ENCODE assay signal across 8 mouse cellular contexts in genomic region chr17:6619271-6619670, GRCm38 (mm10). TPM values are rescaled to one million over a fixed set of nuclear protein-coding genes. Genes with fewer than 3 reads are reported as not detected.
DNase-seq lines count a peak whose midpoint lies in the region; ATAC-seq and TF ChIP-seq lines count a peak whose summit lies in the region.
"Not testable (repeated sequence)": the region's sequence is repeated elsewhere in the genome, so short reads cannot be mapped to it uniquely, and the experiment has no call there.
"Had no signal": no experiment of that assay in that cellular context is flagged by ENCODE, and none has a peak within 500 bp of the region (broad histone marks: within the 10 kb centered on the region; RNA-seq: fewer than 3 reads in every experiment).

No protein-coding gene starts in this region.

- not testable (repeated sequence) for TF ChIP-seq EP300 in lung, postnatal 0 days (IDR thresholded peaks at IDR 0.05)

- not testable (repeated sequence) for H3K4me2 ChIP-seq in lung, postnatal 0 days (replicated peaks; ENCODE audit: low read depth, low read length)

- not testable (repeated sequence) for H3K9me3 ChIP-seq in lung, postnatal 0 days (ENCODE audit: low read length)

- H3K27ac ChIP-seq in cerebellum, adult 2 months (ENCODE audit: insufficient read depth, low read length); lung, postnatal 0 days (ENCODE audit: low read length): not testable (repeated sequence)

- H3K4me1 ChIP-seq in cerebellum, adult 2 months (ENCODE audit: control insufficient read depth, insufficient read depth, low read length); lung, postnatal 0 days (ENCODE audit: insufficient read depth, low read depth, low read length): not testable (repeated sequence)

- ATAC-seq in lung, postnatal 0 days = not testable (repeated sequence)

- H3K4me3 ChIP-seq in cerebellum, adult 2 months (replicated peaks; ENCODE audit: insufficient read depth, low read depth, low read length); lung, postnatal 0 days (ENCODE audit: low read depth, low read length): not testable (repeated sequence)

- H3K9ac ChIP-seq in lung, postnatal 0 days (replicated peaks; ENCODE audit: low read depth) = not testable (repeated sequence)

- TF ChIP-seq CTCF in cerebellum, adult 2 months (IDR thresholded peaks at IDR 0.05; ENCODE audit: borderline replicate concordance, insufficient read depth, low read depth, low read length); lung, postnatal 0 days (IDR thresholded peaks at IDR 0.05): not testable (repeated sequence)

- H3K36me3 ChIP-seq in lung, postnatal 0 days (ENCODE audit: insufficient read depth, low read length) = not testable (repeated sequence)

- not testable (repeated sequence) for H3K27me3 ChIP-seq in cerebellum, adult 2 months (ENCODE audit: control insufficient read depth, insufficient read depth, low read length); lung, postnatal 0 days (replicated peaks; ENCODE audit: insufficient read depth, low read length)

- DNase-seq in cerebellum, adult 2 months = peak; percentile 39 to 43
- DNase-seq in cerebellum, postnatal 14 days = peak; percentile 27 to 41
- peak; percentile 2 for DNase-seq in embryo, embryonic 10 days (ENCODE audit: low spot score)
- peak; percentile 1 for DNase-seq in lung, postnatal 0 days (ENCODE audit: low spot score)
- DNase-seq in testis, postnatal 10 days (ENCODE audit: low spot score) = peak; percentile 45

- TF ChIP-seq POLR2A in cerebellum, adult 2 months (IDR thresholded peaks at IDR 0.05; ENCODE audit: borderline replicate concordance, insufficient read depth, low read length) = not testable (repeated sequence)

- WGBS in cerebellum, adult 2 months = 51% methylated on average over 5 of the region's 5 CpGs
- WGBS in lung, postnatal 0 days = 83% methylated on average over 5 of the region's 5 CpGs

RNA-seq across cellular contexts. Expression of gene Dynlt1c, which starts 17.8 kb away (rescaled TPM):
- 26.4 and 30.2 TPM in 2 replicates for polyA plus RNA-seq in cerebellum, adult 2 months (2012; rRNA removed)
- 29.1 and 30.1 TPM in 2 replicates for polyA plus RNA-seq in lung, postnatal 0 days (2015; fragmentation: Nextera tagmentation; extraction: Ambion mirVana)

RNA-seq across cellular contexts. Expression of gene Dynlt1f, which starts 36.4 kb away (rescaled TPM):
- polyA plus RNA-seq in cerebellum, adult 2 months (2012; rRNA removed) = 24.6 and 29.0 TPM in 2 replicates
- polyA plus RNA-seq in lung, postnatal 0 days (2015; fragmentation: Nextera tagmentation; extraction: Ambion mirVana) = 185 and 188 TPM in 2 replicates

RNA-seq across cellular contexts. Expression of gene Sytl3, which starts 39.6 kb away (rescaled TPM):
- 0.21 and 0.41 TPM in 2 replicates for polyA plus RNA-seq in cerebellum, adult 2 months (2012; rRNA removed)
- polyA plus RNA-seq in lung, postnatal 0 days (2015; fragmentation: Nextera tagmentation; extraction: Ambion mirVana) = 0.40 and 0.67 TPM in 2 replicates
- polyA plus RNA-seq: adrenal gland, adult 2 months; embryonic facial prominence, embryonic 11.5 days; erythroblast, embryonic 14.5 days had no signal
